Mouse (Mus musculus): ENCODE data around the gene Thsd7a.

DNA sequence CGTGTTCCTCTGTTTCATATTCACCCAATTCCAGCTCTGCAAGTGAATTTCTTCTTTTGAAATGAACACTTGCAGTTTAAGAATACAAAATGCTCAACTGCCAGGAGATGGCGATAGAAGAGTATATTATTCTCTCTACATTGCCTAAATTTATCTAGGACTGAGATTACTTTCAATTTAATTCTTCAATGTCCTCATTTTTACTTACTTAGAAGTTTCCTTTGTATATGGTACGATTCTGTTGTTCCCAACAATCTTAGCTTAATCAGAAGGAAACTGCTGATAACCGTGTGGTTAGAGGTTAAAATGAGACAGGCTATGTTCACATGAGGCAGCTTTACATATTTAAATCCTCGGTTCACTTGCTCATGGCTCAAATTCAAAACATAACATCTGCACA lies 398.5 kb downstream of the Thsd7a start:
- no peak for TF ChIP-seq HCFC1 (IDR thresholded peaks at IDR 0.05; ENCODE audit: borderline replicate concordance, insufficient read depth, low read length)
- TF ChIP-seq MAFK (IDR thresholded peaks at IDR 0.05; ENCODE audit: insufficient read depth, low read depth, low read length) = no peak
- TF ChIP-seq ZNF384 (IDR thresholded peaks at IDR 0.05; ENCODE audit: low read depth, low read length) = no peak

Measured in ES-E14 (cell line).